Mouse (Mus musculus): ENCODE results near the gene Akap8l. TPM values are rescaled to one million over a fixed set of nuclear protein-coding genes. Genes with fewer than 3 reads are reported as not detected.
A peak's percentile ranks its signal among the peaks of the same experiment; 100 is the strongest.

Gene Akap8l
- 33.2 and 57.5 TPM in 2 replicates for polyA plus RNA-seq (2012; rRNA removed)

DNA sequence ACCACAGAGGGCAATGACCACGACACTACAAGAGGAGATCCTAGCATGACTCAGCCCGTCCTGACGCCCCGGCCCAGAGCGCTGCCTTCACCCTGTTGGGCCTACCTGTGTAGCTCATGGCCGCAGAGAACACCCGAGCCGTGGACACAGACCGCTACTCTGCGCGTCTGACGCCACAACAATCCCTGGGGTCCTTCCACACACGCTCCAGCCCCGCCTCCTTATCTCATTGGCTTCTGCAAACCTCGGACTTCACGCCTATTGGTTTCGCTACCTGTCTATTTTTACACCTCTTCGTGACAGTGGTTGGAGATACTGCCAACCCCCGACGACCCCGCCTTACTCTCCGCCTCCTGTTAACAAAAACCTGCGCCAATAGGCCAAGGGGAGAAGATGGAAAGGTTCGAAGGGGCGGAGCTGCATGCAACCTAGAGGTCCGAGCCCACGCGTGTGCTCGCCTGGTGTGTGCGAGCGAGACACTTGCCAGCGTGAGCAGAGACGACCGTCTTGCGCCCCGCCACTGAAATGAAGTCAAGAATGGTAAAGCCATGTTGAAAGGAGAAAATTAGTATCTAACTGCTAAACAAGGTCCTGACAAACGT is at the start of gene Akap8l:
TSS of gene Akap8l (minus strand) at position 226 of the 602 bp plus-strand sequence.
- DNase-seq (ENCODE audit: low read depth, low spot score): peak; percentile 96
- WGBS: under 1% methylated on average over 37 of the region's 37 CpGs

DNA sequence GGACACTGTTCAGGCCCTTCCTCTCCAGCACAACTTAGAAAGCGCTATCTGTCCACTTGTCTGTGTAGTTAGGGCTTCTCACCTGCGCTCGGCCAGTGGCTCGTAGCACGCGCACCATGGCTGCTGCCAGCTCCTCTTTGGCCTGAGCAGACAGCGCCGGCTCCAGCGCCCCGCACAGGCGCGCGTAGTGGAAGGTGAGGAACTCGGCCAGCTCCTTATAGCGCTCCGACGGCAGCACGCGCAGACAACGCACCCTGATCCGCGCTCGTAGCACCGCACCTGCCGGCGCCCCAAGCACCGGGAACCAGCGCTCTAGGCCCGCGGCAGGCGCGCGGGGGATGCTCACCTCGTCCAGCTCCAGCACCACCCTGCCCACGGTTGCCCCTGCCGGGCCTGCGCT is 45.9 kb upstream of the Akap8l start:
- DNase-seq (ENCODE audit: low read depth, low spot score): no peak
- 12% methylated on average over 37 of the region's 37 CpGs for WGBS

DNA sequence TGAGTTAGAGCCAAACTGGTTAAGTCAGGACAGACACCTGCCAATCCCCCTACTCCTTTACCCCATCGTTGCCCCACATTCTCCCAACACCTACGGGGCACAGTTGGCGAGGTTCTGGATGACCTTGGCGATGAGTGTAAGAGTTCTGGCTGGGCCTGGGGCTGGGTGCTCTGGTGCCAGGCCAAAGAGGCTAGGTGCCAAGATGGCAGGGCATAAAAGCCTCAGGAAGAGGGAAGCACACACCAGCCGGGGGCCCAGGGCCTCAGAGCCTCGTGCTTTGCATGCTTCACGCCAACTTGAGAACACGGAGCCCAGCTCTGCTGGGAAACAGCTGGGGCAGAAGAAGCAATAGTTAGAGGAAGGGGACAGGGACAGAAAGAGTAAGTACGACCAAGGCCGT is 43.5 kb upstream of the Akap8l start:
- DNase-seq (ENCODE audit: low read depth, low spot score): no peak
- 79% methylated on average over 10 of the region's 10 CpGs for WGBS

DNA sequence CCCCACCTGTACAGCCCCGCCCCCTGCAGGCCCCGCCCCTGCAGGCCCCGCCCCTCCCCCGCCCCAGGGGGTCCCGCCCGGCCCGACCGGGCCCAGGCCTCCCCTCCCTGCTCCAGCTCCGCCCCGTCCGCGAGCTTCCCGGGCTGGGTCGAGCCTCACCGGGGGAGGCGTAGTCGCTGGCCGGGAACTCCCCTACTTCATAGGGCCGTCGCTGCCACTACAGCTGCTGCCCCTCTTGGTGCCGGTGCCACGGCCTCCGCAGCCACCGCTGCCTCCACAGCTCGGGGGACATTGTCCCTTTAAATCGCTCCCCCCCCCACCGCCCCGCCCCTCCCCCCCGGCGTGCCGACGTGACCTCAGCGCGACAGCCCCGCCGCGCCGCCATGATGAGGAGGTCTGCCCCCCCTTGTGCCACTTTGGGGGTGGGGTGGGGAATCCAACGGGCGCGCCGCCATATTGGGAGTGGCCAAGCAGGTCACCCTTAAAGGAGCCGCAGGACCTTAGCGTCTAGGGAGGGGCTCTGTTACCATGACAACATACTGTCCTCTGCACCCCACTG is 38.8 kb upstream of the Akap8l start, which contains the start of gene Wiz:
TSS of gene Wiz (minus strand) at position 339 of the 559 bp plus-strand sequence.
- DNase-seq (ENCODE audit: low read depth, low spot score): peak; percentile 53
- 2% methylated on average over 38 of the region's 44 CpGs for WGBS

DNA sequence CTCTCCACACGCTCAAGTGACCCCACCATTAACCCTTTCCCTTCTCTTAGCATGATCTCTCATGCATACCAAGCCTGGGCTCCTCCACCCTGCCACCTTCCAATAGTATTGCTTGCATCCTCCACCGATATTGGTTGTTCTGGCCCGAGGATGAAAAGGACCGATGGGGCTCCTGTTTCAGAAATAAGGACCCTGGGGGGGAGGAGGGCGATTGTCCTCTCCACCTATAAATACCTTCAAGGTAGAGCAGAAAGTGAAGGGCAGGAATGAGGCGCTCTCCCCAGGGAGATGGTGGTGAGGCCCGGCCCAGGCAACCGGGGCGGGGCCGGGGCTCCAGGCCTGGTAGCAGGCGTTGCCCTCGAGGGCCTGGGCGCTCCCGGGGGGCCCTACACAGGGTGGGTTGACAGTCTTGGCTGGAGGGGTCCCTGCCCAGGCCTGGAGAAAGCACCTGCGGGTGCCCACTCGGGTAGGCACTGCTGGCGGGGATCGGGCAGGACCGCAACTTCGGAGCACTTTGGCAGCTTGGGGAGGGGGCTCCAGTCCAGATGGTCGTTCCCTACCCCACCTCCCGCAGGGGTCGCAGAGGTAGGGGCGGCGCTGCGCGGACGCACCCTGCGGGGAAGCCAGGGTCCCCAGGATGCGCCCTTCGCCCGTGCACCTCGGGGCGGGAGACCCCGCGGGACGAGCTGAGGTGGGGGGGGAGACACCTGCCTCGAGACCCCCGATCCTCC is 38.1 kb upstream of the Akap8l start:
- DNase-seq (ENCODE audit: low read depth, low spot score): no peak
- WGBS: 2% methylated on average over 39 of the region's 39 CpGs

DNA sequence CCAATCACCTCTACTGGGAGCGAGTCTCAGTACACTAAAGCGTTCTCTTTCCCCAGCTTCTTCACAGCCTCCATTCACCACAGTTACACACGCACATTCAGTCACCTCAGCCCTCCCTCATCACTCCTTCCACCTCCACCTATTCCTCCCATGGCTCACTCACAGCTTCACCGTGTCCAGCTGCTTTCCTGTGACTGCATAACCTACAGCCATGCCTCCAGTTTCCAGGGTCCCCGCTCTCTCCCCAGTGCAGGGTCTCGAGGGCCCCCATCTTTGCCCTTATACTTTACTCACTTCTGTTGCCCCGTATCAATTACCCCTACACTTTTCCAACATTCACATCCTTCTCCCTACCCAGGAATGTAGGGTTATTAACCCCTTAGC is 37.6 kb upstream of the Akap8l start:
- no peak for DNase-seq (ENCODE audit: low read depth, low spot score)
- 49% methylated on average over 7 of the region's 7 CpGs for WGBS

DNA sequence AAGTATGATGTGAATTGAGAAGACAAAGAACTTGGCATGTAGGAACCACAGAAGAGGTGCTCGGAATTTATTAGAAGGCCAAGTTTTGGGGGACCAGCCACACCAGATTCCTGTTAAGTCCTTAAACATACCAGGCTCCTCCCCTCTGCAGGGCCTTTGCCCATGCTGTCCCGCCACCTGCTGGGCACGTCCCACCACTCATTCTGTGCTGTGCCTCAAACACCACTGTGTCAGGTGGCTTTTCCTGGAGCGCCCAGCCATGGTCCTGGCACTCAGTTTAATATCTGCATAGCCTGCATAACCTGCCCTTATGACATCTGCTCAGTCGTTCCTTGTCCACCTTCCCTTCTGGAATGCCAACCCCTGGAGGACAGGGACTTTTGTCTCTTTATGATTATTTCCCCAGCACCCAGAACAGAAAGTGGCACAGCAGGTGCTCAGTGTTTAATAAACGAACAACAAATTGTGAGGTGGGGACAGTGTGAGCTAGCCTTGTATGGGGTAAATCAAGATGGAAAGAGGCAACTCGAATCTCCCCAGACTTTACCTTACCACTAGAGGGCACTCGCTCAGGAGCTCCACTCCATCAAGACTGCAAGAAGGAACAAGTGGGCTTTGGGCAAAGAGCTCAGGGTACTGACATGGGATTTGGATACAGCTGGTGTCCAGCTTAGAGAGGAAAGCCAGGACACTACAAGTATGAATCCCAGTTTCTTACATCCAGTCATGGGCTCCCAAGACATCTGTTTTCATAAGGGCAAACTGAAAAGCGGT is 36.4 kb upstream of the Akap8l start:
- 53% methylated on average over 9 of the region's 9 CpGs for WGBS

DNA sequence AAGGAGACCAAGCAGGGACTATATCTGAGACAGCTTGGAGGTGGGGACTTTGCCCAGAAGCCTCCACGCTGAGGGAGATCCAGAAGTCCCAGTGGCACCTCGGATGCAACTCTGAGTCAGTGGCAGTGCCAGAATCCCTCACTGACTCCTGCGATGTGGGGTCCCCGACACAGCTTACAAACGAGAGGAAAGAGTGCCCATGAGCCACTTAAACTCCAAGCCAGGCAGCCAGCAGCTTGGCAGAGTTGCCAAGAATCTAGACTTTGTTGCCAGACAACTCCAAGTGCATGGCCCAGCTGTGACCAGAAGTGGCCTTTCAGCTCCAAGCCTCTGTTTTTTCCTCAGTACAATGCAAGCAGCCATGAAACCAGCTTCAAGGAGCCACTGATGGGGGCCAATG is 33.3 kb upstream of the Akap8l start:
- 90% methylated on average over 5 of the region's 5 CpGs for WGBS

More for the DNA sequence above, 36.4 kb upstream of the Akap8l start:
- no peak for DNase-seq (ENCODE audit: low read depth, low spot score)

DNA sequence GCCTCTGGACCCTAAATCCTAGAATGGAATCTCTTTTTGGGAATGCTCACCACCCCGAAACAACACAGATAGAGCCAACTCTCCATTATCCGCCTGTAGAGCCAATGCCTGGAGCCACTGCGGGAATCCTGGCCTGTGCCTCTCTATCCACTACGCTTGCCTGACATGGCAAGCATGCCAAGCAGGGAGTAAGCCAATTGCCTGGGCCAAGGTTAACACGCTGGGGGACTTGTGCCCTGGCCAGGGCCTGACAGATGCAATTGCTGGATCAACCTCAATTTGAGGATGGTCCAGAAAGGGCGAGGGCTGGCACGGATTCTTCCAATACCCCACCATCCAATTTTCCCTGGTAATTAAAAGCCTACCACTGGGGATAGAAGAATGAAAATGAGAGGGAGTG is 32.2 kb upstream of the Akap8l start:
- 89% methylated on average over 7 of the region's 7 CpGs for WGBS
- no peak for DNase-seq (ENCODE audit: low read depth, low spot score)

More for the DNA sequence above, 33.3 kb upstream of the Akap8l start:
- DNase-seq (ENCODE audit: low read depth, low spot score): no peak

DNA sequence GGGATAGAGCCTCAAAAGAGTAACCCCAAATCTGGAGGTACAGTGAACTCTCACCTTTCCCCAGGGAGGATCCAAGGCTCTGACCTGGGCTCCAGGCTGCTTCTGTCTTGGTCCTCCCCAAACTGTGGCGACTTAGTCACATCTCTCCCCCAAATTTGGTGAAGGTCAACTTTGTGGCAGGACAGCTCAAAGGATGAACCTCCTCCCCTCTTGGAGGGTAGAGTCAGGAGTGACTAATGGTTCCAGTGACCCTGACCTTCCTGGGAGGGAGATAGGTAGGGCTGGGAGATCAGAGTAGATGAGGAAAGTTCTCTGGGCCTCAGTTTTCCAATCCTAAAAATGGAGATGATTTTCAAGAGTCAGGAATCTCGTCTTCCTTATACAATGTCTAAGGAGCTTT is 28.4 kb upstream of the Akap8l start:
- no peak for DNase-seq (ENCODE audit: low read depth, low spot score)
- WGBS: 84% methylated on average over 2 of the region's 2 CpGs

DNA sequence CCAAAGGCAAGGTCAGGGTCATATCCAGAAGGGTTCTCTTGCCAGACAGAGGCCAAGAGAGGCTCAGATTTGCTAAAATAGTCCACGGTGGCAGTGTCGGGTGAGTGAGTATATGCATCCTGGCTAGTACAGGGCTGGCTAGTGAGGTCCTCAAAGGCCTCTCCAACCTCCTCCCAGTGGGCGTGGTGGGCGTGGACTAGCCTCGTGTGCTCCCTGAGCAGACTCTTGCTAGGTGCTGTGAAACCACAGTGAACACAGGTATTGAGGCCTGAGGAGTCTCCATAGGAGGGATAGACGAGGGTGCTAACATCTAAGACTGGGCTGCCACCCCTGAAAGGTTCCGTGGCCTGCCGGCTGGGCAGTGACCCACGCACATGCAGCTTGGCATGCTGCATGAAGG is 26.7 kb upstream of the Akap8l start:
- no peak for DNase-seq (ENCODE audit: low read depth, low spot score)
- 74% methylated on average over 9 of the region's 9 CpGs for WGBS

DNA sequence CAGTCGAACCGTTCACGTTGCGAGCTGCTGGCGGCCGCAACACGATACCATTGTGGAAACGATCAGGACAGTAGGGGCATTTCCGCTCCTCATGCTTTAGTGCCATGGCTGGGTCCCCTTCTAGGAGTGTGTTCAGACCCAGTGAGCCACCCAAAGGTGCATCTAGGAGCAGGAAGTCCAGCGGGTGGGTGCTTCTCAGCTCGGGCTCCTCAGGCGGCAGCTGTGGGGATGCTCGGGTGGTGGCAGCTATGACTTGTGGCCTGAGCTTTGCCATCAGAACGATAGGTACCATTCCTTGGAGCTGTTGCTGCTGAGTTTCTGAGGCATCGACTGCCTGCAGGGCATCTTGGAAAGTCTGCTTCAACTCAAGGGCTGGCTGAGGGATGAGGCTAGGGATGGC is 26.1 kb upstream of the Akap8l start:
- WGBS: 84% methylated on average over 15 of the region's 15 CpGs
- DNase-seq (ENCODE audit: low read depth, low spot score): no peak

DNA sequence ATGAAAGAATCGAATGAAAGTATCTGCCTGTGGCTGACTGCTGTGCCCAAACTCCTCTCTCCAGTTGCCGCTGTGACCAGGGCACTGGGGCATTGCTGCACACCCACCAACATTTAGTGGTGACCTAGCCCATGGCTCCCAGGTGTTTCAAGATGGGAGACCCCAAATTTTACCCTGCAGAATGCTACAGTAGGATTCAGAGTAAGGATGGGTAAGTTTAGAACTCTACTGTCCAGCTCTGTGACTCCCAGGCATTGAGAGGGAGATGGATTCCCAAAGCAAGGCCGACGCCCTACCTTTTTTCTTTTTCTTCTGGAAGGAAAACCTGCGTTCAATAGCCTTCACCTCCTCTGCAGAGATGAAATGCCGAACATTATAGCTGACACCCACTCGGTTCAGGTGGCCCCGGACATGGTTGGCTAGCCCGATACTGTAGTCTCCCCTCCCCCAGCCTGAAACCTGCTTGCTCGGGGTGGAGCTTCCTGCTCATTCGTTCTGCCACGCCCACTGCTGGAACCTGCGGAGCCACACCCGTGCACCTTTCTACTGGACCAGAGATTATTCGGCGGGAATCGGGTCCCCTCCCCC is 18.7 kb upstream of the Akap8l start:
- WGBS: 17% methylated on average over 14 of the region's 17 CpGs
- no peak for DNase-seq (ENCODE audit: low read depth, low spot score)

DNA sequence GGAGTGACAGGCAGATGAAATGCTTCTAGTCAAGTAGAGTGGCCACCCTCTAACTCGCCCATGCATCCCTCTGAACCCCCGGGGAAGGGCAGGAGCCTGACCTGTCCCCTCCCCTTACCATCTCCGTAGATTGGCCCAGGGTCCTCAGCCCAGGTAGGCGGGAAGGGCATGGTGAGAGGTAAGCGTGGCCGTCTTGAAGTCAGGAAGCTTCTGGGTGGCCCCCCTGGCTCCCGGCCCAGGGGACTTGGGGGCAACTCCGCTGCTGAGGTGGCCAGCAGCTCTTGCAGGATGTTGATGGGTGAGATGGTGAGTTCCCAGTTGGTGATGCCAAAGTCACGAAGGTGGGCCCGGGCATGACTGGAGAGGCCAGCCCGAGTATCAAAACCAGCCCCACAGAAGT is 17.3 kb upstream of the Akap8l start:
- WGBS: 93% methylated on average over 11 of the region's 11 CpGs
- no peak for DNase-seq (ENCODE audit: low read depth, low spot score)

DNA sequence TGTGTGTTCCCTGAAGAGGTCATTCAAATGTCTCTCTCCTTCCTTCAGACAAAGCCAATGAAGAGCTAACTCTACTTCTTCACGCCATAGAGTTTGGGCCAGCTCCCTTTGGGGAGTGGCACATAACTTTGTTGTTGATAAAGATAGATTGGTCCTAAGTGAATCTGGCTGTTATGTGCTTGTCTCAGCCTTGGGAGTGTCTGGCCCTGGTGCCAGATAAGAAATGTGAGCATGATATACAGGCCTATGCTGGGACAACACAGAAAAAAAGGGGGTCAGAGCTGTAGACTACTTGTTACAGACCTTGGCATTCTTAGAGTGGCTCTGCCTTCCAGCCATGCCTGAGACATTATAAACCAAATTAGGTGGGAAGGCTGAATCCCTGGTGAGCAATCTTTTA is 14.9 kb upstream of the Akap8l start:
- no peak for DNase-seq (ENCODE audit: low read depth, low spot score)
- 18% methylated on average over 1 of the region's 1 CpGs for WGBS

DNA sequence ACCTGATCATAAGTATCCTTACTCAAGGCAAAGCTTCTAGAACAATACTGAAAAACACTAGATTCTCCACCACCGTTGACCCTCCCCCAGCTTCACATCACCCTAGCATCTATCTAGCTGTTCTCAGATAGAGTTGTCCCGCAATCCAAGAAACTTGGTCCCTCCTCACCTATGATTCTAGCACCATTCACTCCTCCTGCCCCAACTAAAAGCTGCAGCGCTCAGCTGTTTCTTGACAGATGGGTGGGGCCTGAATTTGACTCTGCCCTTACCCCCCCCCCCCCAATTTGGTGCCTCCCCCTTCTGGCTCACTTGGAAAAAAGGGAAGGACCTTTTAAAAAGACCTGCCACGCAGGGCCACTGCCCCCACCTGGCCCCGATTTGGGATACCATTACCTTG is 14.4 kb upstream of the Akap8l start:
- no peak for DNase-seq (ENCODE audit: low read depth, low spot score)
- WGBS: 37% methylated on average over 5 of the region's 5 CpGs

DNA sequence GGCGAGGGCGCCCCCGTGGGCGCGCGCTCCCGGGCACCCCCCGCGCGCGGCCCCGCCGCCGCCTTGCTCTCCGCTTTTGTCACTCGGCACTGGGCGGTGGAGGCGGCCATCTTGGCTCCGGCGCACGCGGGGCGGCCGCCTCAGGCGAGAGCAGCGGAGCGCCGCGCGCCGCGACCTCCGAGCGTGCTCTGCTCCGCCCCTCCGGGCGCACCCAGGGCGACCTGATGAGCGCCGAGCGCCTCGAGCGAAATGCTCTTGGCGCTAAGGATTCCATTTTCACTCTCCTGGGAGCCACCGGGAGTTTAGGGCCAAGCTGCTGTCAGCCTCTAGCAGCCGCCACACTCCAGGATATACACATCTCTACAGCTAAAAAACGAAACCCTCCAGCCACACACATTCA is 13.9 kb upstream of the Akap8l start:
- DNase-seq (ENCODE audit: low read depth, low spot score): peak; percentile 60

DNA sequence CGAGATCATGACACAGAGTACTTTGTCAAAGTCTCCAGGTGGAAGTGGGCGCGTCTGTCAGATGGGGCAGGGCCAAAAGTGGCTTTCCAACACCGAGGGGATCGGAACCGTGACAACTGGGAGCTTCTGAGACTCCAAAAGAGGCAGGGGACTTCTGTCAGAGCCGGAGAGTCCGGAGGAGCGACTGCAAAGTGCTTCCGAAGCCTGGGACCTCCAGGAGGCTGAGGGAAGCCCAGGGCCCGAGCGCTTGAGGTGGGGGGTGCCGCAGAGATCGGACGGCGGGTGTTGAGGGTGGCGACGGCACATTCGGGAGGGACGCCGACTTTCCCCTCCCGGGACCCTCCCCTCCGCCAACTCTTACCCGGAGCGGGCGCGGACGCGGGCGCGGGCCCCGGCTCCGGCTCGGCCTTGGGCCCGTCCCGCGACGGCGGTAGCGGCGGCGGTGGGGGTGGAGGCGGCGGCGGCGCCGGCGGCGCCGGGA is 13.5 kb upstream of the Akap8l start:
- DNase-seq (ENCODE audit: low read depth, low spot score): no peak
- WGBS: 0% methylated on average over 26 of the region's 50 CpGs

More for the DNA sequence above, 13.9 kb upstream of the Akap8l start:
- under 1% methylated on average over 46 of the region's 47 CpGs for WGBS

DNA sequence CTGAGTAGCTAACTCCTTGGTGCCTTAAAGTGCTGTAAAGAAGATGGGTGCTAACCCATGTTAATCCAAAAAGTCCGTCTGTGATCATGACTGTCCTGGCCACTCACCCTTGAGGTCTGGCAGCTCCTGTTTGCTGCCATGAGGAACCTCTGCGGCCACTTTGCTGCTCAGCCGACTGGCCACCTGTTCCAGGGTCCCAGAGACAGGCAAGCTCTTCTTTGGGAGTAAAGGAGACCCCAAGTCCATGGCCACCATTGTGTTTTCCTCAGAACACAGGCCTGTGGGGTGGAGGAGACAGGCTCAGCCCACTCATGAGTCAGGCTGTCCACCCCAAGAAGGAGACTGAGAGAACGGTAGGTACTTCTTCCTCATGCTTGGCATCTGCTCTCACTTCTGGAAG is 12.3 kb upstream of the Akap8l start:
- no peak for DNase-seq (ENCODE audit: low read depth, low spot score)
- WGBS: 58% methylated on average over 4 of the region's 4 CpGs

DNA sequence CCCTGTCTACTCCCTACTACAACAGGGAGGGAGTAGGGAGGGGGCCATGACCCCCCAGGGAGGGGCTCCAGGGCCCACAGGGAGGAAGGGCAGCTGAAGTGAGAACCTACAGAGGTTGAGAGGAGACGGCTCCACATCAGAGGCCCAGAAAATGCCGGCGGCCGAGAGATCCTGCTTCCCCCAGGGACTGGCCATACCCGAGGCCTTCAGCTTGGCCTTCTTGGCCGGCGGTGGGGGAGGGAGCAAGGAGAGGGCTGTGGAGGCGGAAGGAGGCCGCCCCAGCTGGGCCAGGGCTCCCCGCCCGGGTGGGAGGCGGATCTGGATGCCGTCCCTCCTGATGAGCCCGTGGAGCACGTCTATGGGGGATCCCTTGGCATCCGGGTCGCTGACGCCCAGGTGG is 9.5 kb upstream of the Akap8l start:
- WGBS: 83% methylated on average over 18 of the region's 18 CpGs
- no peak for DNase-seq (ENCODE audit: low read depth, low spot score)

Measured in large intestine, adult 2 months (tissue).